Mouse (Mus musculus) CH12.LX (cell line): ENCODE data around the gene Bpifa6. TPM values are rescaled to one million over a fixed set of nuclear protein-coding genes. Genes with fewer than 3 reads are reported as not detected.

Experiments
- DNase-seq: peaks from one replicate; pipeline ENCODE4 v3.0.0-alpha.2; 2013; ENCODE audit errors: extremely low read depth
- H3K27ac ChIP-seq: 2 replicates; pipeline ENCODE4 v1.5.1; 2012; ENCODE audit warnings: low read depth, mild to moderate bottlenecking, control low read depth, moderate library complexity; ENCODE audit not compliant: insufficient read depth
- H3K27me3 ChIP-seq: replicated peaks from 2 replicates; pipeline ENCODE3; 2012; ENCODE audit warnings: inconsistent platforms
- H3K36me3 ChIP-seq, 2 experiments: replicated peaks in 1 of 2; 2 replicates each; pipeline versions ENCODE3 to v1.6.1; 2012; ENCODE audit warnings: inconsistent platforms in 1 of 2, low read length in 1 of 2, mild to moderate bottlenecking in 1 of 2, mixed read lengths in 1 of 2, moderate library complexity in 1 of 2; ENCODE audit not compliant: control insufficient read depth in 1 of 2, insufficient read depth in 1 of 2
- H3K4me1 ChIP-seq, 2 experiments: 2 replicates each; pipeline ENCODE4 v1.6.1; 2012; ENCODE audit warnings: inconsistent platforms in 1 of 2, moderate library complexity in 1 of 2; ENCODE audit not compliant: insufficient read depth in 2 of 2, control insufficient read depth in 1 of 2
- H3K4me2 ChIP-seq: 2 replicates; pipeline ENCODE4 v1.6.1; 2012; ENCODE audit warnings: low read depth, mild to moderate bottlenecking, control low read depth; ENCODE audit not compliant: poor library complexity, insufficient read depth, severe bottlenecking
- H3K4me3 ChIP-seq, 3 experiments: fragments of 150-350 bp in 1 of 3; sonication (generic) in 1 of 3; replicated peaks in 1 of 3; 2 replicates each; pipeline versions ENCODE3 to v1.5.1; 2011 to 2012; ENCODE audit warnings: low read depth in 2 of 3, low read length in 2 of 3, mild to moderate bottlenecking in 2 of 3, moderate library complexity in 2 of 3, control low read depth in 1 of 3, improper control_type of control experiment in 1 of 3, inconsistent platforms in 1 of 3, mixed read lengths in 1 of 3; ENCODE audit not compliant: poor library complexity in 1 of 3
- H3K79me2 ChIP-seq: replicated peaks from 2 replicates; pipeline ENCODE4 v1.6.1; 2012; ENCODE audit warnings: mild to moderate bottlenecking, moderate library complexity; ENCODE audit not compliant: control insufficient read depth, poor library complexity, insufficient read depth, severe bottlenecking; ENCODE audit errors: extremely low read depth
- H3K9ac ChIP-seq: 2 replicates; pipeline ENCODE4 v1.6.1; 2012; ENCODE audit warnings: low read depth, mild to moderate bottlenecking, control low read depth, moderate library complexity; ENCODE audit not compliant: insufficient read depth
- H3K9me3 ChIP-seq: replicated peaks from 2 replicates; pipeline ENCODE3; 2012; ENCODE audit warnings: low read length, inconsistent platforms, mixed read lengths
- CHD2 ChIP-seq: IDR thresholded peaks from 2 replicates; pipeline ENCODE4 v1.6.1; 2011; ENCODE audit warnings: low read length, improper control_type of control experiment
- ELF1 ChIP-seq: IDR thresholded peaks from 2 replicates; pipeline ENCODE4 v1.6.1; 2014; ENCODE audit warnings: low read depth, mild to moderate bottlenecking, inconsistent platforms, low read length, improper control_type of control experiment
- ETS1 ChIP-seq: conservative IDR thresholded peaks from 2 replicates; pipeline ENCODE4 v1.6.1; 2012; ENCODE audit warnings: low read depth, mild to moderate bottlenecking, inconsistent platforms, low read length, improper control_type of control experiment, moderate library complexity
- HCFC1 ChIP-seq: IDR thresholded peaks from 2 replicates; pipeline ENCODE4 v1.6.1; 2012; ENCODE audit warnings: low read depth, mild to moderate bottlenecking, inconsistent platforms, low read length, improper control_type of control experiment
- MEF2A ChIP-seq: IDR thresholded peaks from 2 replicates; pipeline ENCODE4 v1.6.1; 2014; ENCODE audit warnings: low read depth, mild to moderate bottlenecking, inconsistent platforms, low read length, improper control_type of control experiment, borderline replicate concordance
- MXI1 ChIP-seq: IDR thresholded peaks from 2 replicates; pipeline ENCODE4 v1.6.1; 2011; ENCODE audit warnings: mild to moderate bottlenecking, low read depth, low read length, improper control_type of control experiment
- NELFE ChIP-seq: IDR thresholded peaks from 2 replicates; pipeline ENCODE4 v1.6.1; 2011; ENCODE audit warnings: low read depth, low read length, improper control_type of control experiment
- NRF1 ChIP-seq: IDR thresholded peaks from 2 replicates; pipeline ENCODE4 v1.6.1; 2014; ENCODE audit warnings: low read depth, mild to moderate bottlenecking, inconsistent platforms, low read length, improper control_type of control experiment, moderate library complexity
- PAX5 ChIP-seq: IDR thresholded peaks from 2 replicates; pipeline ENCODE4 v1.6.1; 2012; ENCODE audit warnings: low read length, inconsistent platforms, mixed read lengths
- POLR2AphosphoS2 ChIP-seq: IDR thresholded peaks from 2 replicates; pipeline ENCODE4 v1.6.1; 2011; ENCODE audit warnings: low read depth, low read length, improper control_type of control experiment
- RAD21 ChIP-seq: IDR thresholded peaks from 2 replicates; pipeline ENCODE4 v1.6.1; 2011; ENCODE audit warnings: low read depth, mild to moderate bottlenecking, low read length, improper control_type of control experiment, moderate library complexity
- SIN3A ChIP-seq: IDR thresholded peaks from 2 replicates; pipeline ENCODE4 v1.6.1; 2012; ENCODE audit warnings: low read length, improper control_type of control experiment, inconsistent platforms
- SMC3 ChIP-seq: IDR thresholded peaks from 2 replicates; pipeline ENCODE4 v1.6.1; 2011; ENCODE audit warnings: low read depth, low read length, improper control_type of control experiment
- TCF12 ChIP-seq: IDR thresholded peaks from 2 replicates; pipeline ENCODE4 v1.6.1; 2014; ENCODE audit warnings: low read depth, mild to moderate bottlenecking, inconsistent platforms, low read length, improper control_type of control experiment
- UBTF ChIP-seq: IDR thresholded peaks from 2 replicates; pipeline ENCODE4 v1.6.1; 2012; ENCODE audit warnings: low read depth, mild to moderate bottlenecking, inconsistent platforms, low read length, improper control_type of control experiment, moderate library complexity
- USF1 ChIP-seq: IDR thresholded peaks from 2 replicates; pipeline ENCODE4 v1.6.1; 2014; ENCODE audit warnings: low read depth, mild to moderate bottlenecking, inconsistent platforms, low read length, improper control_type of control experiment
- USF2 ChIP-seq: conservative IDR thresholded peaks from 2 replicates; pipeline ENCODE4 v1.6.1; 2011; ENCODE audit warnings: low read depth, low read length, improper control_type of control experiment
- ZKSCAN1 ChIP-seq: IDR thresholded peaks from 2 replicates; pipeline ENCODE4 v1.6.1; 2012; ENCODE audit warnings: low read depth, inconsistent platforms, low read length, improper control_type of control experiment, borderline replicate concordance
- dilution Hi-C: fragments of 300-500 bp; cut with MboI; formaldehyde crosslinking; loops from 2 replicates; pipeline ENCODE4 v1.14.3; 2020; ENCODE audit warnings: low sequenced_read_pairs; ENCODE audit not compliant: extremely low pct_unique_long_range_greater_than_20kb, extremely low pct_ligation_motif_present
- in situ Hi-C: fragments of 300-500 bp; cut with MboI; formaldehyde crosslinking; loops from 3 replicates; pipeline ENCODE4 v1.14.3; 2019; ENCODE audit warnings: low sequenced_read_pairs, low pct_ligation_motif_present, low pct_unique_long_range_greater_than_20kb, mixed read lengths
- polyA plus RNA-seq: library from polyadenylated mRNA; unstranded; fragments of >175 nt; gene quantifications from 2 replicates; pipeline ENCODE4 v1.2.1, GENCODE M21; 2012; ENCODE audit warnings: low read depth; ENCODE audit not compliant: insufficient read length
- total RNA-seq, 2 experiments: library from RNA; depleted of rRNA; stranded (reverse); fragments of 300-350 nt in 1 of 2; fragments of >200 nt in 1 of 2; gene quantifications; 2 replicates each; pipeline ENCODE4 v1.2.3; 2012 to 2014

Bpifa6 gene
- total and polyA plus RNA-seq, 3 experiments, result not detected

DNA sequence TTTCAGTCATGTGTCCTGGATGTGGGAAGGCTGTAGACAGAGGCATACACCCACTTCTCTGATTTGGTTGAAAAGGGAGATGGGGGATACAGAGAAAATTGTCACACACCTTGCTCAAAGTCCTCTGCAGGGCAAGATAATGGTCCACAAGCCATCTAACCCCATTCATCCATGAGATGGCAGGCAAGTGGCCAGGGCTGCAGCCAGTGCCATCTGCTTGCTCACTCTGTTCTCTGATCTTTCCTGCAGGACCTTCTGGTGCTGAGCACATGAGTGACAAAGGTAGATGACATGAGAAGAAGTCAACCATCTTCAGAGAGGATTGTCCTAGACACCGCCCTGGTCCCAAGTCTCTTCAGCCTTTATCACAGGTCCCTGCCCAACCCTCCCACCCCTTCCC is 11.4 kb upstream of the Bpifa6 start:
- dilution Hi-C loops (no loop called here), in situ Hi-C loops (no loop called here)
- H3K79me2 ChIP-seq, result no peaks in the 10 kb centered on the region

DNA sequence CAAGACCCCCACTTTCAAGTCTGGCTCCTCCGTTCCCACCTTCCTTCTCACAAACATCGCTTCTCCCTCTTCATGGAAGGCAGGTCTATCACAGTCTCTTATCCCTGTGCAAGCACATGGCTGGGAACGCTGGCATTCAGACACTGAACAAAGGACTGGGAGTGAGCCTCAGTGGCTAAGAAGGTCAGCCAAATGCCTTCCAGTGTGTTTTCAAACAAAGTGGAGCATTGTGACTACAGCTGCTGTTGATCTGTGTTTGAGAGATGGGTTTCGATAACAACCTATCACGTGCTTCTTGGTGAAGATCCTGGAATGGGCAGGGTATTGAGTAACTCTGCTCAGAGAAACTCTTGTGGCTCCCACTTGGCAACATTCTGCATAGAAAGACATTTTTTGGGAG is 4.5 kb upstream of the Bpifa6 start:
- H3K27ac ChIP-seq, result no peak overlapping the region
- H3K4me3 ChIP-seq, result no peak overlapping the region
- no peaks in the 10 kb centered on the region for H3K79me2 ChIP-seq
- TF ChIP-seq MXI1, result no peak
- no peak for TF ChIP-seq ETS1
- TF ChIP-seq UBTF, result no peak
- no peak for TF ChIP-seq NRF1
- no peak for TF ChIP-seq POLR2AphosphoS2
- TF ChIP-seq USF1, result no peak
- TF ChIP-seq USF2, result no peak
- no peak for TF ChIP-seq RAD21
- TF ChIP-seq SMC3, result no peak
- in situ Hi-C loops (no loop called here), dilution Hi-C loops (no loop called here)
- H3K27me3 ChIP-seq, result peaks cover 90% of the 10 kb centered on the region
- no peak overlapping the region for H3K9ac ChIP-seq
- no peaks in the 10 kb centered on the region for H3K4me1 ChIP-seq
- H3K9me3 ChIP-seq, result no peaks in the 10 kb centered on the region
- no peak overlapping the region for H3K4me2 ChIP-seq
- no peaks in the 10 kb centered on the region for H3K36me3 ChIP-seq
- DNase-seq, result no peak

More for the DNA sequence above, 11.4 kb upstream of the Bpifa6 start:
- peaks cover 95% of the 10 kb centered on the region for H3K27me3 ChIP-seq
- no peak overlapping the region for H3K4me2 ChIP-seq
- TF ChIP-seq SMC3, result no peak
- no peak for TF ChIP-seq USF2
- no peak for TF ChIP-seq MEF2A
- TF ChIP-seq HCFC1, result no peak
- no peak for TF ChIP-seq TCF12
- no peak for TF ChIP-seq ETS1
- TF ChIP-seq CHD2, result no peak
- TF ChIP-seq PAX5, result no peak
- no peak for TF ChIP-seq USF1
- no peak for TF ChIP-seq ZKSCAN1
- no peak for TF ChIP-seq MXI1
- TF ChIP-seq NRF1, result no peak
- TF ChIP-seq SIN3A, result no peak
- TF ChIP-seq ELF1, result no peak
- no peak for TF ChIP-seq NELFE
- no peaks in the 10 kb centered on the region for H3K9me3 ChIP-seq
- peaks cover 0 to 7% of the 10 kb centered on the region in 2 experiments; a peak in 2 of 4 replicates for H3K4me1 ChIP-seq
- H3K27ac ChIP-seq, result no peak overlapping the region
- H3K36me3 ChIP-seq, result no peaks in the 10 kb centered on the region
- no peak overlapping the region for H3K9ac ChIP-seq
- no peak overlapping the region for H3K4me3 ChIP-seq
- no peak for DNase-seq
